Mouse (Mus musculus) cerebellum, postnatal 36 days (tissue): ENCODE data around the gene Slc17a7.
"Not testable (repeated sequence)": the region's sequence is repeated elsewhere in the genome, so short reads cannot be mapped to it uniquely, and the experiment has no call there.

ENCODE experiments used
- DNase-seq, 2 experiments: peaks; one replicate each; pipeline ENCODE4 v3.0.0; 2021 to 2022; ENCODE audit warnings: mixed read lengths in 2 of 2

Slc17a7 gene

DNA sequence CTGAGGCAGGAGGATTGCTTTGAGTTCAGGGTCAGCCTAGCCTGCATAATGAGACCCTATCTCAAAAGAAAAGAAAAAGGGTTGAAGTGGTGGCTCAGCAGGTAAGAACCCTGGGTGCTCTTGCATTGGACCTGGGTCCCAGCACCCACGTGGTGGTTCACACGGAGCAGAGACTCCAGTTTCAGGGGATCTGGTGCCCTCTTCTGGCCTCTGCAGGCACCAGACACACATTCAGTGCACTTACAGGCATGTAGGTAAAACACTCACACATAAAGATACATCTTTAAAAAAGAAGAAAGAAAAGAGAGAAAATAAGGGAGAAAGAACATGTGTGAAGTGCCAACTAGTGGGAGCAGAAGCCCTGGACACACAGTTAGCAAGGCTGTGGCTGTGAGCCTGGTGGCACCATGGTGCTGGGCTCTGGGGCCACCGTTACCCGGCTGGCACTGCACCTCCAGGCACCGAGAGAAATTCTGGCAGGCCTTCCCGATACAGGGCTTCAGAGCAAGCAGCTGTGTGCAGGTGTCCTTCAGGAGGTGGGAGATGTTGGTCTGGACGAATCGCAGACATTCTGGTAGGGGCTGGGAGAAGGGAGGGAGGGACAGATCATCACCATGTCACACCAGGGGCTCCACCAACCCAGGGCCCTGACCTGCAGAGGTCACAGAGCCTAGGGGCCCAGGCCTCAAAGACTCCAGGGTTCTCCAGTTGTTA, 30.1 kb upstream of the Slc17a7 start:
- no peak for DNase-seq

DNA sequence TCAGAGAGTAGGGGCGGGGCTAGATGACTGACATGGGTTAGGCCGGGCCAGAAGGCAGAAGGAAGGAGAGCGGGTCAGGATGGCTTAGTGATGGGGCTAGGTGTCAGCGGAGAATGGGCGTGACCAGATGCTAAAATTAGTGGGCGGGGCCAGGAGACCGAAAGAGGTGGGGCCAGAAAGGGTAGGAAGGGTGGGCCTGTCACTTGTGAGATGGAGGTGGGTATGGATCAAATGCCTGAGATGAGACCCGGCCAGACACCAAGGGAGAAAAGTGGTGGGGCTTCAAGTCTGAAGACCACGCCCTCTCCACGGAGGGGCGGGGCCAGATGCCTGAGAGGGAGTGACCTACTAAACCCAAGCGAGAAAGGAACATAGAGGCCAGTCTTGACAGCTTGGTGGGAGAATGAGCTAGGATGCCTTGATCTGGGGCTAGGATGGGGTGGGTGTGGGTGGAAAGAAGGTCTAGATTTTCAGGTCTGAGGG, 29.2 kb upstream of the Slc17a7 start:
- DNase-seq = no peak

DNA sequence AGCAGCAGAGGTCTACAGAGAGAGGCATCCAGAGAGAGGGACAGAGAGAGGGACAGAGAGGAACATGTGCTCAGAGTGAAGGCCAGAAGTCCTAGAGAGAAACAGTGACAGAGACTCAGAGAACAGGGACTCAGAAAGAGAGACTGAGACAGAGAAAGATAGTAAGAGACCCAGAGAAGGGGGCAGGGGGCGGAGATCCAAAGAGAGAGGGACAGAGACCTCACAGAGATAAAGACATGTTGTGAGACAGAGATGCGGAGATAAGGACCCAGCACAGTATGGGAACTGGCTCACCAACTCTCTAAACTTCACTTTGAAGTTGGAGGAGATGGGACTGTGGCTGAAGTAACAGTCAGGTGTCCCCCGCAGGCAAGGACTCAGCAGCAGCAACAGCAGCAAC, 28.4 kb upstream of the Slc17a7 start:
- DNase-seq = no peak

DNA sequence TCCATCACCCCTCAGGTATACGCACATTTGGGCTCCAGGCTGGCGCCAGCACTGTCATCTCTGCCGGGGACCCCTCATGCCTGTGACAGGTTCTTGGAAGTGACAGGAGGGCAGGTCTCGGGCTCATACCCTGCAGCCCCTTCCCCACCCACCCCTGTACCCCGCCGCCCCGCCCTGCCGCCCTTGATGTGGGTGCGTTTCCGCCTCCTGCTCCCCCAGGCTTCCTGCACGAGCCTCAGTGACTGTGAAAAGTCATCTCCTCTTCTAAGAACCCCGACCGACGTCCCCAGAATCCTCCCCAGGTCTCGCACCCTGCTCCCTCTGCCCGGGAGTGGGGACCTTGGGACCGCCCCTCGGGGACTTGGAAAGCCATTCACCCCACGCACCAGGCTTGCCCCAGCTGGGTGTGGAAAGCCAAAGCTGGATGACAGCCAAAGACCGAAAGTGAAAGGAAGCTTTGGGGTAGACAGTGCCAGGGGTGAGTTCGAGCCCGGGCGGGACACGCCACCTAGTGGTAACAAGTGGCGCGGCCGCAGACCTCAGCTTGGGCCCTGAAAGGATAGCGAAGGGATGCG, 27.7 kb upstream of the Slc17a7 start, which contains the start of the genes Gm45713 and Flt3l:
Gene Gm45713 (minus strand): TSS at position 239 of the 575 bp plus-strand sequence.
Gene Flt3l (minus strand): TSS at position 440 of the 575 bp plus-strand sequence.
- peak; percentile 89 to 93 for DNase-seq

DNA sequence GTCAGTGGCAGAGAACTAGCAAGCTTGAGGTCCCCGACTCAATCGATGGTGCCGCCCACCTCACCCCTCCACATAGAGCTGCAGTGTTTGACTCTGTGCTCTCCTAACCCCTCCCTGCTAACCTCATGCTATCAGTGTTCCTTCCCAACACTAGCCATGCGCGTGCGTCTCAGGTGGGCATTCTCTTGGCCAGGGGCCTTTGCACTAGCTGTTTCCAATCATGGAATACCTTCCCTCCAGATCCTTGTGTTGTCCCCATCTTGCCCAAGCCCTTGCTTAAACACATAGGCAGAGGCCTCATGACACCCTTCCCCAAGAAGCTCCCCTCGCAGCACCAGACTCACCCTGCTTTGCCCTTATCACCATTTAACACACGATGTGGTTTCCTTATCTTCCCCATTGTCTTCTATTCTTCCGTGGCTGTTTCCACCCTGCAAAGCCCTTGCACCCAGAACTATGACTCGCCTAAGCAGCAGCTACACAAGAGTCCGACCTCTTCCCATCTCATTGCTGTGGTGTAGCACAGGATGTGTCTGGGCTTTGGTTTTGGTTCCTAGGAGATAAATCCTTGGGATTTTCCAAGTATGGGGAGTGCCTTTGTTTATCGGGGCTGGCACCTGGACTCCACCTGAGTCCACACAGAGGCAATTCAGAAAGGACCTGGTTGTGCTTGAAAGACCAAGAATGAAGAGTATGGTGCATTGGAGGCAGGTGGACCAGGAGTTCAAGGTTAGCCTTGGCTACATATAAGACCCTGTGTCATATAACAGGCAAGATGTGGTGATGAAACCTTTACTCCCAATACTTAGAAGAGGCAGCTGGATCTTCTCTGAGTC, 26.4 kb upstream of the Slc17a7 start:
- DNase-seq = no peak

DNA sequence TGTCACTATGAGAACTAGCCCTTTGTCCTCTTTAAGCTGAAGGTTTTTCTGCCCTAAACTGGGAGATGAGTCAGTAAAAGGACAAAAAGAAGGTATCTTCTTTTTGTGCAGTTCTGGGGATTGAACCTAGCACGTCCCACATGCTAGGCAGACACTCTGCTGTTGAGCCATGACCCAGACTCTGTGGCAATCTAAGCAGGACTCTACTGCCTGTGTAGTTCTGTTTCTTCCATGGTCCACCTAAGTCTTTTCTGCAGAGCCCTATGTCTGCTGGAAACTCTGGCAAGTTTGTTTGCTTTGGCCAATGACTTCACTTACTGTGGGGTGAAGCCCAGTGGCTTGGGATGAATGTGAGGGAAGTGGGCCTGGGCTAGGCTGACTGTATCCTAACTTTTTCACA, 25.3 kb upstream of the Slc17a7 start:
- no peak for DNase-seq

DNA sequence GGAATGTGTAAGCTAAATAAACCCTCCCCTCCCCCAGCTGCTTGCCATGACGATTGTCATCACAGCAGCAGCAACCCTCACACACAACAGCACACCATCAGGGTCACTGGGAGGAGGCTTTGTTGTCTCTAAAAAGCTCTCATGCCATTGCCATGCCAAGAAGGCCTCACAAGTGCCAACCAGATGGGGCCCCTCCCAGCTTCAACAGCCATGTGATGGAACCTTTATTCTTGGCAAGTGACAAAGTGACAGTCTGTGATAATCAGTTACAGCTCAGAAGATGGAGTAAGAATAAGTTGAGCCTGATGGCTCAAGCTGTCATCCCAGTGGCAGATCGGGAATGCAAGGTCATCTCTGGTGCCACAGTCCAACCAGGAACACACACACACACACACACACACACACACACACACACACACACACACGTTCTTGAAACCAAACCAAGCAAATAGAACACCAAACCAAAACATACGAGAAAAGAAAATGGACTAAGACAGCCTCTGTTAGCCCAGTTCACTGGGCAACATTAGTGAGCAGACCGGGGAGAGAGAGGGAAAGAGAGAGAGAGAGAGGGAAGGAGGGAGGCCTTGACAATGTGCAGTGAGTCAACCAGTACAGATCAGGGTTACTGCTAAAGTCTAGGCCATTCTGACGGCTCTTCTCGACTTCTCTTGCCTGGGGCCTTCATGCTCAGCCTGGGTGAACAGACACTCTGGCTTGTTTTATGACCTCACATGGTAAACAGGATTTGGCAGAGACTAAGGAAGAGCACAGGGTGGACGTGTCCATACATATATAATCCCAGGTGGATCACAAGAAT, 23.6 kb upstream of the Slc17a7 start:
- no peak for DNase-seq

DNA sequence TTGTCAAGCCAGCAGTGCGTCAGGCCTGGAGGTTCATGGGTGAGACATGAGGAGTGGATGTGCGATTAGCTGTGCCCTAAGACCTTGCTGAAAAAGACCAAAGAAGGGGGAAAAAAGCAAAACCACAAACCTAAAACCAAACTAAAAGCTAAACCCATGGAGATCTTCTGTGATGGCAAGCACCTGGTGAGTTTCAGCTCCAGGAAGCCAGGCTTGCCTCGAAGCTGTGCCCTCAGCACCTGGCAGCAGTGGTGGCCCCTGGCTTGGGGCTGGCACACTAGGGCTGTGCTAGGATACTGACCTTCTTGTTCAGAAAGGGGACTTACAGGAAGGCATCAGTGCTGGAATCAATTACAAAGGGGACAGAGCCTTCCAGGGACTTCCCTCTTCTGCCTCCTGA, 22.4 kb upstream of the Slc17a7 start:
- no peak for DNase-seq

DNA sequence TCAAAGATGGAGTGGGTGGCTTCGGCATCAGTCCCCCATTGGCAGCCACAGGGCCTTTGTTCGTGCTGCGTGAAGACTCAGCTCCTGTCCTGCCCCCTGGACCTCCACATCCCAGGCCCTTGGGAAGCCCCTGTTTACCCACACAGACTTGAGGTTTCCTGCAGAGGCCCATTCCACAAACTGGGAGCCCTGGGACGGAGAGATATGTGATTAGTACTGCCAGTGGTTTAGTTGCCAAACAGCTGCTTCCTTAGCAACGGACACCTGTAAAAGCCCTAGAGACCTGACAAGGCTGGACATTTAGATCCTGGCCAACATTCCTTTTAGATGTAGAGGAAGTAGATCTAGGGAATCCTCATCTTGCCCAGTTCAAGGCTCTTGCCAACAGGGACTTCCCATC, 21.8 kb upstream of the Slc17a7 start:
- no peak for DNase-seq

DNA sequence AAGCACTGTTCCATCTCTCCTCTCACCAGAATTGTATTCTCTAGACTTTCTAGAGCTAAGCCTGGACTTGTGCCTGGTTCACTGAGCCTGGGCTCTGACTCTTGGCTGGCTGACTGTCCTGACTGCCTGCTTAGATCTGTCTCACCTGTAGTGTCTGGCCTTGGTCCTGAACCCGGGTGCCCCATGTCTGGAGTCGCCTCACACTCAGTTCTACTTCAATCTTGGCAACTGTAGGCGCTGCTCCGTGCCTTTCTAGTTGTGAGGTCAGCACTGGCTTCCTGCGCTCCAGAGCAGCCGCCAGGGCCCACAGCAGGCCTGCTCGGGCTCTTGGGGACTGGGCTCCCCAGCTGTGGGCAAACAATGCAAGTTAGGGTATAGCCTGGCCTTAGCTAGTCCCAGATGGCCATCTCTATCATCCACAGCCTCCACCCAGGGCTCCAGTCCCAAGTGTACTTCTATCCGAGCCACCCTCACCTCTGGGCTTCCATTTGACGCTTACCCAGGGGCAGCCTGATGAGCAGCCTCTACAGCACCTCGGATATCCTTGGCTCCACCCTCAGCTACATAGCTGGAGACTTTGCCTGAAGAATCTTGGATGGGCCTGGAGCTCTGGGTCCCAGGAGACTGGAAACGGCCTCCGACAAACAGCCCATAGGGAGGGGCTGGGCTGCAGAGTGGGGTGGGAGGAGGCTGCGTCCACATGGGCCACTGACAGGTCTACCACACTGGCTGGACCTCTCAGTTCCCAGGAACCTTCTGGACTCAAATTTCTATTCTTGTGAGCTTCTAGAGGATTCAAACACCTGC, 19.2 kb upstream of the Slc17a7 start:
- DNase-seq = no peak

DNA sequence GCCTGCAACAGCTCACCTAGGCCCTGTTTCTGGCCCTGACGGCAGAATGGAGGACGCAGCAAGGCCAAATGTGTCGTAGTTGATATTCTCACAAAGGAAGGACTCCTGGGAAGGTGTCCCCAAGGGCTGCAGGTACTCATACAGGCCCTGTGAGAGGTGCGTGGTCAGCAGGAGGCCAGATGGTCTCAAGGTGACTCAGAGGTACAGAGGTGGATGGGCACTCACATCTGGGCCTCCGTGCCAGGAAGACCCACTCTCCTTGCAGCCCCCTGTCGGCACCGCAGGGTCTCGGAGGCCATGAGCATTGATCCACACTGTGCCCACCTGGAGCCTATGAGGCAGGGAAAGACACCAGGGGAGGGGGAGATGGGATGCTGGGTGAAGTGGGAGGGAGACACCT, 18.3 kb upstream of the Slc17a7 start:
- DNase-seq = no peak

DNA sequence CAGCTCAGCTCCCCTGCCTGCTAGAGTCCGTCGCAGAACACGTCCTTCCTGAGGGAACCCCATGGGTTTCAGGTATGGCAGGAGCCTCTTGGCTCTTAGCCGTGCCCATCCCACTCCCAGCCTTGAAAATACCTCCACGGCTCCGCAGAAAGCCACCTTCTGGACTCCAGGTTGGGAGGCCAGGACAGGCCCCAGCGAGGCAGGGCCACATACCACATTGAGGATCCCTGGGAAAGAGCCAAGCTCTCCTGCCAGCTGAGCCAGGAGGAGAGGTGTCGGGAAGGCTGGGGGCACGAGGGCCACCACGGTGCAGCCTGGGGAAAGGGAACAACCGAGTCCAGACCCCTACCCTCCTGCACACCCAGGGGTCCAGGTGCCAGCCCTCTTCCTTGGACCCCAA, 16.5 kb upstream of the Slc17a7 start:
- no peak for DNase-seq

DNA sequence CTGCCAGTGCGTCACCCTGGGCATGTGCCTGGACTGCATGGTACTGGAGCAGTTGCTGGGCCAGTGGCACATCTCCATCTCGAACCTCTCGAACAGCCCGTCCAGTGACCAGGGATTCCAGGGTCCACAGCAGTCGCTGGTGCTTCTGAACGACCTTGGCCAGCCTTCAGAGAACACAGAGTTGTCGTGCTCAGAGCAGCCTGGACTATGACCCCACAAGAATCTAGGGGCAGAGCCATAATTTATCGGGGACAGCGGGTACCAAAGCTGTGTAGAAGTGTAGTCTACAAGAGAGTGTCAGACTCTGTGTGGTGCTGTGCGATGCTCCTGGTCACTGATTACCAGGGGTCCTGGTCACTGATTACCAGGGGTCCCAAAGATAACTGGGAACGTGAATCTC, 15.8 kb upstream of the Slc17a7 start:
- no peak for DNase-seq

DNA sequence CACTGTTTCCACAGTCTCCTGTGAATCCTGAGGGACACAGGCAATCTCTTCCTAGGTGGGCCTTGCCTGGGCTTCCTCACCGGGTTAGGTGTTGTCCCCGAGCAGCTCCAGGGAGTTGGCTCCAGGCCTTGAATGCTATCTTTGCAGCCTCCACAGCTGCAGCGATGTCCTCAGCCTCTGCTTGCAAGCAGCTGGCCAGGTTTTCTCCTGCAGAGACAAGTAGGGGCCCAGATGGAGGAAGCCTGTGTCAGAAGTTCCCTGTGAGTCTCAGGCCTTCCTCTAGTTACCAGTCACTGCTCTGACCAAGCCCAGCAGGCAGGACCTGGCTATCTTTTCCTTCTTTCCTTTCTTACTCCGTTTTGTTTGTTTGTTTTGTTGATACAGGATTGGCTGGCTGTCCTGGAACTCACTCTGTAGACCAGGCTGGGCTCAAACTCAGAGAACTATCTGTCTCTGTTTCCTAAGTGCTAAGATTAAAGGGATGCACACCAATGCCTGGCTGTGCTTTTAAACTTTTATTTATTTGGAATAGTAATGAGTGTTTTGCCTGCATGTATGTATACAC, 15.1 kb upstream of the Slc17a7 start:
- no peak for DNase-seq

DNA sequence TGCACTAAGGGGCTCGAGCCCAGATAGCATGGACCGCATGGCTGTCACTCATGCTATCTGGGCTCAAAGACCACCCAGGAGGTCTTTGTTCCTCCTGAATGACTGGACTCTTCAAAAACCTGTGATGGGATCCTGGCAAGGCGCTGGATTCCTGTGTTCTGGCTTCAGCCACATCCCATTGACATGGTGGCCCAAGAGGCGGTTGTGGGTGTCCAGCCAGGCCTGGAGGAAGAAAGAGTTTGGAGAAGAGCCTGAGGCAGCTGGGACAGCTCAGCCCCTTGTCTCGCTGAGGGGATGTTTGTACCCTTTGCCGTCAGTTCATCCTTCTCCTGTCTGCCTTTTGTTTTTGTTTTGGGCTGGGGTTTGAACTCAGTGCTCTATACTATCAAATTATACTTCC, 14.2 kb upstream of the Slc17a7 start:
- no peak for DNase-seq

DNA sequence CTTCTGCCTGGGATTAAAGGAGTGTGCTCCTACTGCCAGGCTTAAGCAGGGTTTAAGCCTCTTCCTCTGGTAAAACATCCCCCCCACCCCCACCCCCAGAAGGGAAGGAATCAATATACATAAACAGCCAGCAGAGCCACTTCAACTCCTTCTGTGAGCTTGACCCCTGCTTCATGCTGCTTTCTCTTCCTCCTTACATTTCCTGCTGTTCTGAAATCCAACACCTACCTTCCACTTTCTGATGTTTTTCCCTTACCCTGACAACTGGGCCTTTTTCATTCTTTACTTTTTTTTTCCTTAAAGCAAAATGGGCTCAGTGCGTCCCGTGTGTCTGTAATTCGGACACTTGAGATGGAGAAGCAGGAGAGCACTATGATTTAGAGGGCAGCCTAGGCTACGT, 13.4 kb upstream of the Slc17a7 start:
- DNase-seq = no peak

DNA sequence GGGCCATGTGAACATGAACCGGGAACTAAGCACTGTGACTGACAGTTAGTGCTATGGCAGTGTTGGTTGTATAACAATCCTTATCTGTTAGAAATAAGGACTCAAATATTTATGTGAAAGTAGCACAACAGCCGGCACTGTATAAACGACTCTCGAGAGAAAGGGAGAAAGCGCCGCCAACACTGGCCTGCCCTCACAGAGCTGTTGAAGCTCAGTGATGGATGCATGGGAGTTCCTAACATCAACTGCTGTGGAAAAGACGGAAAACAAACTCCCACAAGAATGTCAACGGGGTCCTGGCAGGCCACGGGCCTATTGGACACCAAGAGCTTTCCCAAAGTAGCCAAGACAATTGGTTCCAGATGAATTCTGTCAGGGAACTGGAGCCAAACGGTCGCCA, 12.4 kb upstream of the Slc17a7 start:
- DNase-seq = no peak

DNA sequence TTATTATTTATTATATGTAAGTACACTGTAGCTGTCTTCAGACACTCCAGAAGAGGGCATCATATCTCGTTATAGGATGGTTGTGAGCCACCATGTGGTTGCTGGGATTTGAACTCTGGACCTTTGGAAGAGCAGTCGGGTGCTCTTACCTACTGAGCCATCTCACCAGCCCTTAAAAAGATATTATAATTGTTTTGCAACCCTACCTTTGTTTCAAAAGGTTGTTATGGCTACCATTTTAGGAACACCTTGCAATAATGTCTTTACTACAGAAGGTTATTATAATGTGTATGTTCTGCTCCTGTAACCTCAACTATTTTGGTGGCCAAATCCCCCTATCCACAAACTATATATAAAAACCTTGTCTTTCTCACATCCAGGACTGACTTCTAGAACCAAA, 10.7 kb upstream of the Slc17a7 start:
- not testable (repeated sequence) for DNase-seq

DNA sequence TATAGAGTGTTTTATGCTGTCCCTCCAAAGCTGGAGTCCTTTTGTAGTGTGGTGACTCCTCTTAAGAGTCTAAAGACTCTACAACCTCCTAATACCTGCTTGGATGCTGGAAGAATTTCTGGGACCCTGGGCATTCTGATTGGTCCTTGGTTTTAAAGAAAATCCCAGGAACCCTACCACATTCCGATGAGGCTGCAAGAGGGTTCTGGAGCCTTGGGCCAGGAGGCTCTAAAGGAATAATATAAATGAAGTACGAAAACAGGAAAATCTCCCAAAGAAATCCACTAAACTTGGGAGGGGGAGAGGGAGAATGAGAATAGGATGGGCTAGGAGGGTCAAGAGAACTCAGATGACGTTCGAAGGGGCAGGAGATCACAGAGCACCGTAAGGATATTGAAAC, 10.2 kb upstream of the Slc17a7 start:
- DNase-seq = no peak

DNA sequence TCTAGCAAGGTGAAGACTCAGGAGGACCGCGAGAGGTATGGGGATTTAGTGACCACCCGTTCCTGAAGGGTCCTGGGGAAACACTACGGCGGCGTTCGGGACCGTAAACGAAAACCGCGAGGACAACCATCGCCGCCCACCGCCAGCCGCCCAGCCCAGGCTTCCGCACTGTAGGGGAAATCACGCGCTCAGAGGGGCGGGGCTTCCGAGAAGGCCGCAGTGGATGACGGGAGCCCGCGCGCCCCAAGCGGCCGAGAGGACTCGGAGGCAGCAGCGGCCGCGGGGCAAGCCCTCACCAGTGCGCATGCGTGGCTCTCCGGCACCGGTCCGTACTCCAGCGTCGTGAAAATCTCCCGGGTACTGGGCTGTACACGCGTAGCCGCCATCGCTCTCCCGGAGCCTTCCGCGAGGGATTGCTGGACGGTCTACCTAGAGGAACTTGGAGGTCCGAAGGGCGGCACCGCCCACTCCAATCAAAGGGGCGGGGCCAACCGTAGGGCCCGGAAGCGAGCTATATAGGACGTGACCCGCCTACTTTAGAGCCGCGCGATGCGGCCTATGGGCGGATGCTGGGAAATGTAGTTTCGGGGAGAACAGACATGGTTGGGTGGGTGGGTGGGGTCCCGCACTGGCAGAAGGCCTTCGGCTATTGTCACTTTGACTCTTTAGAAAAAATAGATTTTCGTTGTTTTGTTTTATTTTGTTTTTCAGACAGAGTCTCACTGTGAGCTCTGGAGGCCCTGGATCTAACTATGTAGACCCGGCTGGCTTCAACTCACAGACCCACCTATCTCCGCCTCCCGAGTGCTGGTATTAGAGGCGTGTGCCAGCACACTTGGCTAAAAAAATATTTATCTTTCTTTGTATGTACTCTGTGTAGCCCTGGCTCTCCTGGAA, 9.4 kb upstream of the Slc17a7 start, which contains the start of the genes Pih1d1 and Aldh16a1:
Gene Pih1d1 (plus strand): TSS at position 208 of the 897 bp plus-strand sequence.
Gene Aldh16a1 (minus strand): TSS at position 489 of the 897 bp plus-strand sequence.
- DNase-seq = peak; percentile 98
